Mouse (Mus musculus): ENCODE measurements around the gene Itga2b.

The Itga2b gene

GRCm38 (mm10) chr11:102469648-102470357 lies at the start of gene Itga2b:
Gene Itga2b, minus strand, starts transcription at chr11:102470122.
- DNase-seq, result no peak

DNA sequence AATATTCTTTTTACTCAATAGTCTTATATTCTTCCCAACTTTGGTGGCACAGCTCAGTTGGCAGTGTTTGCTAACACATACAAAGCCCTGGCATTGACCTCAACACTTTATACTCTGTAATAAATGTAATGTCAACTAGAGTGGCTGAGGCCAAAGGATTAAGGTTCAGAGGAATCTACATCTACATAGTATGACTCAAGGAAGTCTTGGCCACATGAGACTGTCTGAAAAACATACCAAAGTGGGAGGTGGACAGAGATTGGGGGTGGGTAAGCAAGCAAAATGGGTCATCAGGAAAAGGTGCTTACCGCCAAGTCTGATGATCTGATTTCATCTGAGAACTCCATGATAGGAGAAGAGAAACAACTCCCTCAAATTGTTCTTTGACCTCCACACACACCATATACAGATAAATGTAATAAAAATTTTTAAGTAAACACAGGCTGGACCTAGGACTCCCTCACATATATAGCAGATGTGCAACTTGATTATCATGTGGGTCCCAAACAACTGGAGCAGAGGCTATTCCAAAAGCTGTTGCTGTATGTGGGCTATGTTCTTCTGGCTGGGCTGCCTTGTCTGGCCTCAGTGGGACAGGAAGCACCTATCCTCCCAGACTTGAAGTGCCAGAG lies 45.0 kb upstream of the Itga2b start:
- no peak for DNase-seq

DNA sequence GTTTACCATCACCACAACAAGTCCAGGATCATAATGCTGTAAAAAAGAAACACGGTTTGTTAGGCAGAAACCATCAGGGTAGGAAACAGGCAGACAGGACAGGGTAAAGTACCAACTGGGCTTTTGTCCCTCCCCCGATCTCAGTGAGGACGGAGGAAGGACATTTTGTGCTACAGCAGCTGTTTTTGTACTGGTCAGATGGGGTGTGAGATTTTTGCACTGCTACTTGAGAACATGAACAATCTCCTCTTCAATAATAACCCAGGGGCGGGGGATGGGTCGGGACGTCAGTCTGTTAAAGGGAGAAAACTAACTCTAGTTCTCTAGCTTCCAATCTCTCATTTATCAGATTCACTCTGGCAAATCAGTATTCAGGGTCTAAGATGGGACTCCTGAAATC lies 40.3 kb upstream of the Itga2b start:
- DNase-seq, result no peak

- DNase-seq, result no peak
Measured at GRCm38 (mm10) chr11:102496732-102497131, 26.8 kb upstream of the Itga2b start.

- DNase-seq, result no peak
Measured at GRCm38 (mm10) chr11:102496206-102496605, 26.3 kb upstream of the Itga2b start.

GRCm38 (mm10) chr11:102495742-102496141 lies 25.8 kb upstream of the Itga2b start:
- DNase-seq, result no peak

DNA sequence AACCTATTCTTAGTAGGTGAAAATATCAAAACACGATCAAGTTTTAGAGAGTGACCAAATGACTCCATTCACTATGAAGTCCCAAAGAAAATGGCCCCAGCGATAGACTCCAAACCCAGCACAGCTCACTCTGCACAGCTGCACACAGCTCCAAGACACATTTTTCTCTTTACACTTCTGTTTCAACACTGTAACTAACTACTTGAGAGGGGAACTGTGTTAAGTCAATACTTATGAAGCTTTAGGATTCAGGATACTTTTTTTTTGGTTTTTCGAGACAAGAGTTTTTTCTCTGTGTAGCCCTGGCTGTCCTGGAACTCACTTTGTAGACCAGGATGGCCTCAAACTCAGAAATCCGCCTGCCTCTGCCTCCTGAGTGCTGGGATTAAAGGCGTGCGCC lies 25.2 kb upstream of the Itga2b start:
- no peak for DNase-seq

DNA sequence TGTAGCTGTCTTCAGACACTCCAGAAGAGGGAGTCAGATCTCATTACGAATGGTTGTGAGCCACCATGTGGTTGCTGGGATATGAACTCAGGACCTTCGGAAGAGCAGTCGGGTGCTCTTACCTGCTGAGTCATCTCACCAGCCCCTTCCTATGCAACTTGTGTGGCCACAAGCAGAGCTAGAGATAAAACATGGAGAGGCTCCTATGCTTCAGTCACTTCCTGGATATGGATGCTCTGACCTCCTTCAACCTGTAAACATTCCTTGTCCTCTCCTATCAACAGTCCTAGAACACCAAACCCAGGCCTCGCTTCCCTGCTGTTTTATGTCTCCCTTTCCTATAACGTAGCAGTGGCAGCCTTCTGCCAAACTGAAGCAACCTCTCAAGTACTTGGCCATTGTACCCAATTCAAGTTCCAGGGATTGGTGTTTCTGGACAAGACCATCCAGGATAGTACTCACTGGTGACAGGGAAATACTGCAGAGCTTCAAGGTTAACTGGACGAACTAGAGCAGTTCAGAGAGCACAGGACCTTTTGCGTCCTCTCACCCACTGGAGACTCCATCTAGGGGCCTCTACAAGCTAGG lies 24.2 kb upstream of the Itga2b start:
- DNase-seq, result no peak

GRCm38 (mm10) chr11:102493241-102493640 lies 23.3 kb upstream of the Itga2b start:
- no peak for DNase-seq

DNA sequence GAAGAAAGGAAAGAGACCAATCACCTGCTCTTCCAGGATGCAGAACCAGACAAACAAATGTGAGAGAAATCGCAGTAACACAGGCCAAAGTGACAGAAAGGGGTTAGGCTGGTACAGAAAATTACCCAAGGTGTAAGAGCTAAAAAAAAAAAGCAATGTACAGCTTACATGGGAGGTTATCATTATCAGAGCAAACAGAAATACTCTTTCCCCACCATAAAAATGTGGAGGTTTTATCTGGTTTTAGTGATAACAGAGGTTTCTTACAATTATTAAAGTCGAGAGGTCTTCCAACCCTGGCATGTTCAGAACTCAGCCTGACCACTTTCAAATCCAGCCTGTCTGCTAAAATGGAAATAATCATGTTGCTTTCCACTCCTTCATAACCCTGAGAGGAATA lies 18.0 kb upstream of the Itga2b start:
- DNase-seq, result no peak

- DNase-seq, result no peak
Measured at GRCm38 (mm10) chr11:102486733-102487386, 16.9 kb upstream of the Itga2b start.

GRCm38 (mm10) chr11:102481779-102482178 lies 11.9 kb upstream of the Itga2b start:
- DNase-seq, result no peak

DNA sequence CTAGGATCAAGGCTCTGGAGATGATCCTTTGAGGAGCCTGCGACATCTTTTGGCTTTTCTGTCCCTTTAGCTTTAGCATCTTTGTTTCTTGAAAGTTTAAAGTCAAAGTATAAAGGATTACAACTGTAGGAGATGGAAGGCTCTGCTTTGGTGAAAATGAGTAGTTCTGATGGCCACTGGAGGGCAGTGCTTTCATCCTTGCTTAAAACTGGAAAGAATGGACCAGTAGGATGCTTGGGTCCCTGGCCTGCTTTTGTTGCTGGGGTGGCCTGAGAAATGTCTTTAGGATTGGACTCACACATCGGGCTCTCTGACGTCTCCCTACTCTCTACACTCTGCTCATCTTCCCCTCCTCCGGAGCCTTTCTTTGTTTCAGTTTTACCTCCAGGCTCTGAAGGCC lies 11.0 kb upstream of the Itga2b start:
- no peak for DNase-seq

DNA sequence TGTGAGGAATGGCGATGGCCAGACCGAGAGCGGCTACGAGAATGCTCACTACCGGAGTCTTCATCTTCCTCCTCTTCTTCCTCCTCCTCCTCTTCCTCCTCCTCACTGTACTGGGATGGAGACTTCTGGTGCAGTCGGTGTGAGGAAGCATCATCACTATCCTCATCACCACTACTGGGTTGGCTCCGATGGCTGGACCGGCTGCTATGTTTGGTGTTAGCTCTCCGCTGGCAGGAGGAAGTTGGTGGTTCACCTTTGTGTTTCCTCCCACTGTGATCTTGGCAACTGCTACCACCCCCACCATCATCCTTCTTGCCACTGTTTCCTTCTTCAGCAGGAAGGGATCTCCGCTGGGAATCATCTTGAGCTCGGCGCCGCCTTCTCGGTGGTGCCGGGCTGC lies 10.2 kb upstream of the Itga2b start:
- DNase-seq, result no peak

GRCm38 (mm10) chr11:102479581-102479980 lies 9.7 kb upstream of the Itga2b start:
- no peak for DNase-seq

DNA sequence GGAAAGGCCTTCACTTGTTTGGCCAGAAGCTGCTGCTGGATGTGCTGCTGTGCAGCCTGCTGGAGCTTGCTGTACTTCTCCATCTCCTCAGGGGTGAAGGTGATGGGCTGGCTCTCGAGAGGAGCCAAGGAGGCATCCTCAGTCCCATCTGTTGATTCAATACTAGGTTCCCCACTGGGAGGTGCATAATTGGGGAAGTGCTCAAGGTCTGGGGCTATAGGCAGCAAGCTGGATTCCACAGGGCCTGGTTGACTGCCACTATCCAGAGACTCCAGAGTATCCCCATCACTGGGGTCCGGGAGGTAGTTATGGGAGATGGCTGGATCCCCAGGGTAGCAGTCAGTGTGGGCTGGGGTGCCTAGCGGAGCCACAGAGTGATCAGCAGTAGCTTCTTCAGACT lies 8.7 kb upstream of the Itga2b start:
- no peak for DNase-seq

DNA sequence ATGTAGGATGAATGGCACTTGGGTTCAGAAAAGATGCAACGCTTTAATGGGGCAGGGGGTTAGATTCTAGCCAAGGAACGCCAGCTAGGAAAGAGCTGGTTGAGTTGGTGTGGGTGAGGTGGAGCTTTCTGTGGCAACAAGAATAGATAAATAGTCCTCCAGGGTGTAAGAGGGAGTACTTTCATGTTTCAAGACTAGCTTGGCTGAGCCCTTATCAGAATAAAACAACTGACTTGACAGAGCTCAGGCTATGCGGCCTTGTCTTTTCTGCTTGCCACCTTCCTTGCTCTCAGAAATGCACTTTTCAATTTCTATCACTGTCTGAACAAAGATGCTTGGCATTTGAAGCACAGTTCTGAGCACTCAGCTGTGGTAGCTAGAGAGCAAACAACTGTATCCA lies 5.1 kb upstream of the Itga2b start:
- DNase-seq, result no peak

- DNase-seq, result peak; percentile 89
Measured at GRCm38 (mm10) chr11:102467041-102467631, 2.8 kb downstream of the Itga2b start.

DNA sequence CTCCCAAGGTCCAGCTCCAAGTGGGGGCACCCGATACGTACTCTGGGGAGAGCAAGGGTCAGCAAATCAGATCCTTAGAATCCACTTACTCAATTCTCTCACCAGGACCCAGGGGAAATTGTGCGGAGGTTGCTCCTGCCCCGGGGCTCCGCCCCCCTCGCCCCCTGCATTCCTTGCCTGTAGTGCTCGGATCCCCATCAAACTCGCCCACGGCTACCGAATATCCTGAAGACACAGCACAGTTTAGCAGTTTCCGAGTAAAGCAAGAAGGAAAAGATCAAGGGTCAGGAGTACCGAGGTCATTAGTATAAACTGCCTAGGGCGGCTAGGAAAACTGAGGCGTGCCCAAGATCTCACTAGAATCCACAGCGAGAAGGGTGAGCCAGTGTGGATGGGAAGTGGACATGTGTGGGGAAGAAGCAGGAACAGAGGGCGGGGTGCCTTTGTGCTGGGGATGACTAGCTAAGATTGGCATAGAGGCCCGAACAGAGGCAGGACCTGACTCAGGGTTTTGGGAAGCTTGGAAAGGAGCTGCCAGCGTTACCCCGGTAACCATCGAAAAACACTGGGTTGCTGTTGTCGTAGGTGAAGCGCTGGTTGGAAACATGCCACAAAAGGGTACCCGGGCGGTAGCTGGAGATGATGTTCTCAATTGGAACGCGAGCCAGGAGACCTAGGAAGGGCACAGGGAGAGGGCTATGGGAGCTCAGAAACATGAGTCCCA lies 4.0 kb downstream of the Itga2b start:
- DNase-seq, result peak; percentile 63

GRCm38 (mm10) chr11:102464901-102465300 lies 5.0 kb downstream of the Itga2b start:
- DNase-seq, result no peak

- no peak for DNase-seq
Measured at GRCm38 (mm10) chr11:102461764-102462163, 8.2 kb downstream of the Itga2b start.

- DNase-seq, result no peak
Measured at GRCm38 (mm10) chr11:102460541-102460940, 9.4 kb downstream of the Itga2b start.
